Mouse (Mus musculus): Measurements from ENCODE around the gene Grin2d.

GRCm38 (mm10) chr7:45869107-45869670 is 9.0 kb downstream of the Grin2d start:
- no peak for TF ChIP-seq MAX (IDR thresholded peaks at IDR 0.05)
- no peak for TF ChIP-seq CTCF (IDR thresholded peaks at IDR 0.05; ENCODE audit: control insufficient read depth, insufficient read depth, insufficient read length)
- no peak for TF ChIP-seq USF1 (IDR thresholded peaks at IDR 0.05; ENCODE audit: low read depth)
- TF ChIP-seq MYOD1 (IDR thresholded peaks at IDR 0.05; ENCODE audit: control insufficient read depth, insufficient read length, low read depth): no peak
- no peak for TF ChIP-seq CEBPB (IDR thresholded peaks at IDR 0.05; ENCODE audit: low read depth)
- no peak for TF ChIP-seq MYOG (IDR thresholded peaks at IDR 0.05; ENCODE audit: control insufficient read depth, extremely low read depth, insufficient read length)

All from C2C12 (cell line).